Mouse (Mus musculus) embryonic fibroblast, embryonic 13.5 days (primary cell): ENCODE data around the gene Tkt. TPM values are rescaled to one million over a fixed set of nuclear protein-coding genes. Genes with fewer than 3 reads are reported as not detected.

ENCODE experiments used
- H3K27ac ChIP-seq: 2 replicates; pipeline ENCODE4 v1.5.1; 2012; ENCODE audit warnings: low read length, control low read depth, inconsistent platforms; ENCODE audit not compliant: insufficient read depth
- H3K4me1 ChIP-seq: 2 replicates; pipeline ENCODE4 v1.6.1; 2011; ENCODE audit warnings: low read length; ENCODE audit not compliant: control insufficient read depth, insufficient read depth
- H3K4me3 ChIP-seq: 2 replicates; pipeline ENCODE4 v1.5.1; 2011; ENCODE audit warnings: mild to moderate bottlenecking, control low read depth, low read length; ENCODE audit not compliant: insufficient read depth
- CTCF ChIP-seq: IDR thresholded peaks from 2 replicates; pipeline ENCODE4 v1.5.1; 2011; ENCODE audit warnings: mild to moderate bottlenecking, control low read depth, low read length, moderate library complexity, borderline replicate concordance; ENCODE audit not compliant: insufficient read depth
- POLR2A ChIP-seq: IDR thresholded peaks from 2 replicates; pipeline ENCODE4 v1.6.1; 2011; ENCODE audit warnings: low read depth, mild to moderate bottlenecking, control low read depth, low read length, moderate library complexity
- polyA plus RNA-seq: library from polyadenylated mRNA; stranded (reverse); fragments of >200 nt; gene quantifications from 2 replicates; pipeline ENCODE4 v1.2.4, GENCODE M21; 2011; ENCODE audit warnings: low read depth; ENCODE audit not compliant: missing spikeins, insufficient read length

Gene Tkt
- polyA plus RNA-seq, 1 experiment: 288 TPM

DNA sequence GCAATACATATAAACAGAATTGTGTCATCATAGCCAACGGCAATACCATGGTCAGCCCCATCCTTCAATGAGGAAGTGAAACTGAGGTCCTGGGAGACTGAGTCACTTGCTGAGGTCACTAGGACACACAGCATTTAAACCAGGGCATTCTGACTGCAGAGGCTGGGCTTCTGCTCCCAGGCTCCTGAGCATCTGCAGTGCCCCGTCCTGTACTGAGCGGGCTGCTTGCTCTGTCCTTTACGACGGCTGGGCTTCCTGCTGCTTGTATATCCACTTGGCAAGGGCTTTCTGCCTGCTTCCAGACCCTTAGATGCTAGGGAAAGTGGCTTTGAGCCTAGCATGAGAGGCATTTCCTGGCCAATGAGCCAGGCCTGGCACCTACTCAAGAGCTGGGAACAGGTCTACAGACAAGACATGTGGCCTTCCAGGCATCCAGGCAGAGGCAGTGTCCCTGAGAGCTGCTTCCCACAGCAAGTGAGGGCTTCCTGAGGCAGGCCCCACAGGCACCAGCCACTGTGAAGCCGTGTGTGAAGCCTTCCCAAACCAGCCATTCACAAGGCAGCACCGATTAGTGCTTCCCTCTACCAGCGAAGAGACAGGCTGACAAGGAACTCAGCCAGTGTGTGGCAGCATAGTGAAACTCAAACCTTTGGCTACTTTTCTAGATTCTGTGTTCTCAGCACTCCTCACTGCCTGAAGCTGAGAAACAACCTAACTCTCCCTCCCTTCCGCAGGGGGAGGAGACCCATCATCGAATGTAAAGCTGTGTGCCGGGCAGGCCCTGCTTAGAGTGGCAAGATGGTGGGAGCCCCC, 45.3 kb downstream of the Tkt start:
- TF ChIP-seq POLR2A (peak; percentile 16), CTCF (peak; percentile 3; the same call in 1 of the 2 replicates)
- H3K27ac ChIP-seq: peak overlapping the region; percentile 92
- peaks cover 17% of the 10 kb centered on the region for H3K4me1 ChIP-seq
- H3K4me3 ChIP-seq: no peak overlapping the region

- no peak overlapping the region for H3K4me3 ChIP-seq
- H3K4me1 ChIP-seq: peaks cover 17% of the 10 kb centered on the region
- H3K27ac ChIP-seq: peak overlapping the region; percentile 92
- no peak for TF ChIP-seq CTCF
- peak; percentile 47 for TF ChIP-seq POLR2A
These were observed 46.0 kb downstream of the Tkt start for GRCm38 (mm10) chr14:30594092-30594695.

DNA sequence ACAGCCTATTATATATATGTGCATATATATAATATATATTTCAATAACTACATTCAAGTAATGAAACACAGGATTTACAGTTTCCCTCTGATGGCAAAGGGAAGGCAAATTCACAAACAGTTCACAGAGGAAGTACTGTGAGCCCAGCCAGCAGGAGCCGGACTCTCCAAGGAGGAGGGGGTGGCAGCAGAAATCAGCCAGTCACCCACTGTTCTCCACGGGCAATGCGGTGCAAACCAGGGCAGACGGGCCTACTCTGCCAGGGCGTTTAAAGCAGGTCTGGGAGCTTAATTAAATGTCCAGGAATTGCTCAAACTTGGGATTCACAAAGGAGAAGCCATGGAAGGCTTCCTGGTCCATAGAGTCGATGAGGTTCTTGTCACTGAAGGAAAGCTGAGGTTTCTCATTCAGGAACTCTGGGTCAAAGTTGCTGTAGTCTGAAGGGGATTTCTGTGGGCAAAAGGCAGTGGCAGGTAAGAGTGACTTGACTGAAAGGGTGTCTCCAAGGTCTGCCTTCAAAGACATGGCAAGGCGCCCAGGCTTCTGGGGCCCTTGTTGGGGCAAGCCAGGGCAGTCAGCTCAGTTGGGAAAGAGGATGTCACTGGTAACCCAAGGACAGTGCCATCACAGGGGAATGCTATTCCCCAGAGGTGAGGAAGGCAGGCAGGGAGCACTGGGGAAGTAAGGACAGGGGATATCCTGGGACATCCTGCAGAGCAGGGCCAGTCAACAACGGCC, 47.6 kb downstream of the Tkt start:
- no peak overlapping the region for H3K4me3 ChIP-seq
- H3K27ac ChIP-seq: no peak overlapping the region
- H3K4me1 ChIP-seq: peaks cover 17% of the 10 kb centered on the region
- TF ChIP-seq CTCF: no peak
- no peak for TF ChIP-seq POLR2A

DNA sequence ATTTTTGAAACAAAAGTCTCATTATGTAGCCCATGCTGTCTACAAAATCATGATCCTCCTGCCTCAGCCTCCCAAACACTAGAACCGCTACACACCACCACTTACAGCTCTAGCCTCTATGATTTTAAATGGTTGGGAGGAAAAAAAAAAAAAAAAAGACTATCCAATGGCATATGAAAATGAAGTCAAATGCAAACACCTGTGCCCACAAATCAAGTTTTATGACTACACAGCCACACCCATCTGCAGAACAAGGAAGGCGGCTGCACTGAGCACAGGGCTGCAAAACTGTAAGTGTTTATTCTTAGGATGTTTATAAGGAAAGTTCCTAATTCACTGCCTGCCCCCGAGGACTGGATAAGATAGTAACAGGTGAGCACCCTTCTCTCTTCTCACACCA, 48.2 kb downstream of the Tkt start:
- Histone ChIP-seq H3K4me1 (peaks cover 17% of the 10 kb centered on the region), H3K27ac (no peak overlapping the region), H3K4me3 (no peak overlapping the region)
- TF ChIP-seq CTCF (no peak), POLR2A (no peak)

DNA sequence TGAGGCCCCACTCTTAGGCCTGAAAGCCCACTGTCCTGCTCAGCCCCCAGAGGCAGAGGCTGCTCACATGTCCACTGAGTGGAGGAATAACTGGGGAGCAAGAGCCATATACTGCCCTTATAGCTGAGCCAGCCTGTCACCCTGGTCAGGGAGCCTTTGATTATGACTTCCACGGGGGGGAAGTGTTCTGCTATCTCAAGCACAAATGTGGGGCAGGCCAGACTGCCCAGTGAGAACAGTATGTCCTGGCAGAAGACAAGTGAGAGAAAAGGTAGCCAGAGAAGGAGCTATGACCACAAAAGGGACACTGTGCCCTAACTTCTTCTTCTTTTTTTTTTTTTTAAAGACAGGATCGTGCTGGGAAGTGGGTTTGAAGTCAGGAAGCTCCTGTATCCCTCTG, 49.0 kb downstream of the Tkt start:
- TF ChIP-seq POLR2A: no peak
- TF ChIP-seq CTCF: no peak
- H3K4me1 ChIP-seq: peaks cover 17% of the 10 kb centered on the region
- no peak overlapping the region for H3K27ac ChIP-seq
- H3K4me3 ChIP-seq: no peak overlapping the region

- H3K4me3 ChIP-seq: no peak overlapping the region
- no peak for TF ChIP-seq POLR2A
- no peaks in the 10 kb centered on the region for H3K4me1 ChIP-seq
- H3K27ac ChIP-seq: no peak overlapping the region
These were observed 58.7 kb downstream of the Tkt start for GRCm38 (mm10) chr14:30606817-30607216.

- TF ChIP-seq CTCF (no peak), POLR2A (no peak)
- H3K4me3 ChIP-seq: no peak overlapping the region
- no peaks in the 10 kb centered on the region for H3K4me1 ChIP-seq
- no peak overlapping the region for H3K27ac ChIP-seq
These were observed 59.5 kb downstream of the Tkt start for GRCm38 (mm10) chr14:30607696-30608095.

- Histone ChIP-seq H3K4me1 (no peaks in the 10 kb centered on the region), H3K4me3 (no peak overlapping the region), H3K27ac (no peak overlapping the region)
- TF ChIP-seq POLR2A: no peak
- no peak for TF ChIP-seq CTCF
These were observed 60.0 kb downstream of the Tkt start for GRCm38 (mm10) chr14:30608176-30608575.

DNA sequence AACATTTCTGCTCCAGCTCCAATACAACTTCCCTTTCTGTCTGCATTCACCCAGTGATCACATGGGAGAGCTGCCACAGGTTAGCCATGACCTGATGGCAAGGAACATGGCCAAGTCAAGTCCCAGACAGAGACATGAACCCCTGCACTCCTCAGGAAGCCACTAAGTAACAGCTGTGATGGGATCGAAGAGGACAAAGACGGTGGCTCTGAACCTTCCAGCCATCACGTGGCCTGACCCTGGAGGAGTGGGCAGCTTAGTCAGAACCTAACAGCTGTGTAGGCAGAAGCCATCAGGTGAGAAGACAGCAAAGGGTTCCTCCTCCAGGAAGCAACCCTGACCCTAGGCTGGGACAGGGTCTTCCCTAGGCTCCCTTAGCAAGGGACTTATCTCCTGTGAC, 61.3 kb downstream of the Tkt start:
- TF ChIP-seq POLR2A (no peak), CTCF (no peak)
- Histone ChIP-seq H3K4me1 (no peaks in the 10 kb centered on the region), H3K27ac (no peak overlapping the region), H3K4me3 (no peak overlapping the region)

- H3K27ac ChIP-seq: no peak overlapping the region
- no peak for TF ChIP-seq POLR2A
- TF ChIP-seq CTCF: no peak
- H3K4me1 ChIP-seq: no peaks in the 10 kb centered on the region
- no peak overlapping the region for H3K4me3 ChIP-seq
These were observed 62.1 kb downstream of the Tkt start for GRCm38 (mm10) chr14:30610304-30610703.
